Mouse (Mus musculus) hindbrain, embryonic 16.5 days (tissue): ENCODE measurements around the gene Itgae. TPM values are rescaled to one million over a fixed set of nuclear protein-coding genes. Genes with fewer than 3 reads are reported as not detected.

Experiments used
- ATAC-seq: fragments of 200-750 bp; cut with Nextera tagmentation; 2 replicates; pipeline ENCODE4 v1.8.0; 2017; ENCODE audit warnings: moderate TSS enrichment, moderate library complexity
- H3K27ac ChIP-seq: fragments of 300-500 bp; sonication (generic); 2 replicates; pipeline ENCODE4 v1.5.1; 2014; ENCODE audit warnings: low read depth, mild to moderate bottlenecking, control low read depth, low read length, moderate library complexity
- H3K27me3 ChIP-seq: fragments of 300-500 bp; sonication (generic); replicated peaks from 2 replicates; pipeline ENCODE4 v1.6.1; 2014; ENCODE audit warnings: low read length; ENCODE audit not compliant: control insufficient read depth, insufficient read depth
- H3K36me3 ChIP-seq: fragments of 300-500 bp; sonication (generic); 2 replicates; pipeline ENCODE4 v1.6.1; 2014; ENCODE audit warnings: mild to moderate bottlenecking, low read length, moderate library complexity, mixed read lengths; ENCODE audit not compliant: control insufficient read depth, insufficient read depth
- H3K4me1 ChIP-seq: fragments of 300-500 bp; sonication (generic); 2 replicates; pipeline ENCODE4 v1.6.1; 2014; ENCODE audit warnings: low read depth, low read length; ENCODE audit not compliant: control insufficient read depth, insufficient read depth
- H3K4me2 ChIP-seq: fragments of 300-500 bp; sonication (generic); 2 replicates; pipeline ENCODE4 v1.6.1; 2014; ENCODE audit warnings: mild to moderate bottlenecking, low read length, control low read depth, moderate library complexity
- H3K4me3 ChIP-seq: fragments of 300-500 bp; sonication (generic); 2 replicates; pipeline ENCODE4 v1.5.1; 2014; ENCODE audit warnings: mild to moderate bottlenecking, low read length, control low read depth, moderate library complexity
- H3K9ac ChIP-seq: fragments of 300-500 bp; sonication (generic); 2 replicates; pipeline ENCODE4 v1.6.1; 2014; ENCODE audit warnings: low read depth, mild to moderate bottlenecking, control low read depth, low read length, moderate library complexity
- H3K9me3 ChIP-seq: fragments of 300-500 bp; sonication (generic); 2 replicates; pipeline ENCODE4 v1.6.1; 2014; ENCODE audit warnings: mild to moderate bottlenecking, low read length, moderate library complexity; ENCODE audit not compliant: control insufficient read depth
- WGBS: fragments of 180-500 bp; shearing (Covaris S2); extraction: QIAGEN DNeasy Blood & Tissue Kit; methylation state at CpG from one replicate; pipeline ENCODE4 v1.1.7; 2014; 5-methylcytosine and 5-hydroxymethylcytosine counted together
- polyA plus RNA-seq: library from polyadenylated mRNA; unstranded; fragments of >200 nt; fragmentation: Nextera tagmentation; extraction: Ambion mirVana; gene quantifications from 2 replicates; pipeline ENCODE4 v1.2.1, GENCODE M21; 2015

The Itgae gene
- polyA plus RNA-seq, 1 experiment from 2014 or later, result 0.33 TPM

DNA sequence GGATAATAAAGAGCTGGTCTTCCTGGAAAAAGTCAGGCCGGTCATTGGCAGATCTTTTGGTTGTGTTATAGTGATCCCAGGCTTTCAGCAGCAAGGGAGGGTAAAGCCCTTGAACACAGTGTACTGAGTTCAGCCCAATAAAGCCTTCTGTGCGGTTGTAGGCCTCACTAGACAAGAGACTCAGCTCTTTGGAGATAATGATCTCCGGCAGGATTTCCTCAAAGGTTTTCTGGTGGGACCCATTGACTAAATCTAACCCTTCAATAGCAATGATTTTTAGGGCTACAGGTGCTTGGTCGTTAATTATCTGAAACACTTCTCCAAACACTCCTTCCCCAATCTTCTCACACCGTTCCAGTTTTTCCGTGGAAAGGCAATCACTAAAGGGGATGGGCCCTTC is 46.2 kb downstream of the Itgae start:
- WGBS, result 82% methylated on average over 6 of the region's 6 CpGs
- peak overlapping the region; percentile 70 for H3K4me2 ChIP-seq
- no peaks in the 10 kb centered on the region for H3K27me3 ChIP-seq
- H3K4me3 ChIP-seq, result no peak overlapping the region
- H3K9ac ChIP-seq, result no peak overlapping the region
- H3K27ac ChIP-seq, result no peak overlapping the region
- H3K9me3 ChIP-seq, result no peaks in the 10 kb centered on the region
- no peaks in the 10 kb centered on the region for H3K36me3 ChIP-seq
- no peak for ATAC-seq
- peaks cover 4% of the 10 kb centered on the region for H3K4me1 ChIP-seq

DNA sequence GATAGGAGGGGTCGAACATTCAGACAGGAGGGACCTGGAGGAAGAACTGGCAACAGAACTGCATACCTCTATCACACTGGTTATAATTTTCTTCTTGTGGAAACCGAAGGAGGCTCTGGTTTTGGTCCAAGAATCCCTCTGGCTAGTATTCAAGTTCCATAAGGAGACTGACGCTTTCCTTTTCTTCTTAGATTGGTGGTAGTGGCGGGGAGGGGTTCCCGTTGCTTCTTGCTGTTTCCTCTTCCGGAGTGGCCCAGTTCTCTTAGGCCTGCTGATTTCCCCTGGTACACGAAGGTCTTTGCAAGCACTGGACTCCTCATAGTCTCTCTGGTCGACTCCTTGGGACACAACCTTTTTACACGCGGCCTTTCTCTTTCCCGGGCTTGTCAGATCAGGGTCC is 46.7 kb downstream of the Itgae start:
- Histone ChIP-seq H3K9ac (peak overlapping the region; percentile 66; the same call in 1 of the 2 replicates), H3K27me3 (no peaks in the 10 kb centered on the region), H3K4me1 (peaks cover 4% of the 10 kb centered on the region), H3K36me3 (no peaks in the 10 kb centered on the region), H3K9me3 (no peaks in the 10 kb centered on the region), H3K27ac (no peak overlapping the region), H3K4me2 (peak overlapping the region; percentile 70), H3K4me3 (peak overlapping the region; percentile 69)
- ATAC-seq, result no peak
- 36% methylated on average over 11 of the region's 11 CpGs for WGBS

DNA sequence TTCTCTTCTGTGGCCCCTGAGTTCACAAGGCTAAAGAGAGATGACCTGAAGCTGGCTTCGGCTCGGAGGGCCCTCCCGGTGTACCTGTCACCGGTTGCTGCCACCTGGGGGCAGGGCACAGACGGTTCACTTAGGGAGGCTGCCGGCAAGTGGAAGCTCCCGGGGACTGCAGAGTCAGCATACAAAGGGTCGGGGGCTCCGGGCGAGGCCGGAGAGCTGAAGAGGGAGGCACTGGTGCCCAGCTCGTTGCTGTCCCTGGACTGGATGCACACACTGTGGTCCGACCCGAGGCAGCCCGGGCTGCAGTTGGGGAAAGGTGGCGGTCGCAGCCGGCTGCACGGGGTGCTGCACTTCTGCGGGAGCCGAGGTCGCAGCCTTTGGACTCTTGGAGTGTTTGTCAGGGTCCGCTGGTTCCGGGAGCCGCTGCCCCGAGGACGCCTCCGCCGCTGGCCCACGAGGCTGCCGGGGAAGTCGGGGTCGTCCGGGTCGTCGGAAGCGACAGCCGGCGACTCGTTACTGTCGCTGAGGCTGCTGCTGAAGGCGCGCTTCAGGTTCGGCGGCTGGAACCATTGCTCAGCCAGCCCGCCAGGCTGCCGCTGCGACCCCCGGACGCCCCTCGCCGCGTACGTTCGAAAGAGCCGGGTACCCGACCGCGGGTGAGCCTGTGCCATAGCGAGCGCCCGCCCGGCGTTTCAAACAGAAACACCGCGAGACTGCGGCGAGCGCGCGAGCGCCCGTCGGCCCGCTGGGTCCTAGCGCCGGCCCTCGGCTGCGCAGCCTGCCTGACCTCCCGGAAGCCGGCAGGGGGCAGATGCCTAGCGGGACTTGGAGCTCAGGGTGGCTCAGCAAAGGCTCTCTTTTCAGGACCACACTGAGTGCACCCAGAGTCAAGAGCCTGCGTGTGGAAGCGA is 47.5 kb downstream of the Itgae start, which contains the start of gene Haspin:
Haspin (minus strand) TSS at position 704 of the 911 bp plus-strand sequence.
- 1% methylated on average over 77 of the region's 84 CpGs for WGBS
- Histone ChIP-seq H3K9me3 (no peaks in the 10 kb centered on the region), H3K4me3 (peak within 1 kb of the TSS; percentile 69), H3K36me3 (no peaks in the 10 kb centered on the region), H3K4me1 (peaks cover 4% of the 10 kb centered on the region), H3K27me3 (no peaks in the 10 kb centered on the region), H3K27ac (no peak within 1 kb of the TSS), H3K9ac (peak within 1 kb of the TSS; percentile 66), H3K4me2 (peak within 1 kb of the TSS; percentile 70)
- peak; percentile 97 for ATAC-seq

DNA sequence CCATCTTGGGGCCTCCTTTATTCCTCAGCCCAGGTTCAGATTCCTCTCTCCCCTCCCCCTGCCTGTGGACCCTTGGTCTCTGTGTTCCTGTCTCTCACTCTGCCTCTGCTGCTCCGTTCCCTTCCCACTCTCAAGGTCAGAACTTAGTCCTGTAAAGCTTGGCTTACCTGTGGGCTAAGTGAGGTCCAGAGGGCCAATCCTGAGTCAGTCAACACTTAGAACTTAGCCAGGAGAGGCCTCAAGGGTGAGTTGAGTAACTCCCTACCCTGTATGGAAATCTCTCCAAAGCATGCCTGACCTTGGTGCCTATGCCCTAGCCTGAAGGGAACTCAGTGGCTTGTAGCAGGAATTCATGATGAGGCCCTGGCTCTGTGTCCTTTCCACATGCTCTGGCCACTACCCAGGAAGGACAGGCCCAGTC is 53.9 kb downstream of the Itgae start:
- Histone ChIP-seq H3K4me1 (no peaks in the 10 kb centered on the region), H3K4me3 (no peak overlapping the region), H3K4me2 (no peak overlapping the region), H3K9ac (no peak overlapping the region), H3K36me3 (no peaks in the 10 kb centered on the region), H3K27ac (no peak overlapping the region), H3K9me3 (no peaks in the 10 kb centered on the region), H3K27me3 (no peaks in the 10 kb centered on the region)
- no peak for ATAC-seq
- WGBS, result 63% methylated on average over 1 of the region's 1 CpGs

DNA sequence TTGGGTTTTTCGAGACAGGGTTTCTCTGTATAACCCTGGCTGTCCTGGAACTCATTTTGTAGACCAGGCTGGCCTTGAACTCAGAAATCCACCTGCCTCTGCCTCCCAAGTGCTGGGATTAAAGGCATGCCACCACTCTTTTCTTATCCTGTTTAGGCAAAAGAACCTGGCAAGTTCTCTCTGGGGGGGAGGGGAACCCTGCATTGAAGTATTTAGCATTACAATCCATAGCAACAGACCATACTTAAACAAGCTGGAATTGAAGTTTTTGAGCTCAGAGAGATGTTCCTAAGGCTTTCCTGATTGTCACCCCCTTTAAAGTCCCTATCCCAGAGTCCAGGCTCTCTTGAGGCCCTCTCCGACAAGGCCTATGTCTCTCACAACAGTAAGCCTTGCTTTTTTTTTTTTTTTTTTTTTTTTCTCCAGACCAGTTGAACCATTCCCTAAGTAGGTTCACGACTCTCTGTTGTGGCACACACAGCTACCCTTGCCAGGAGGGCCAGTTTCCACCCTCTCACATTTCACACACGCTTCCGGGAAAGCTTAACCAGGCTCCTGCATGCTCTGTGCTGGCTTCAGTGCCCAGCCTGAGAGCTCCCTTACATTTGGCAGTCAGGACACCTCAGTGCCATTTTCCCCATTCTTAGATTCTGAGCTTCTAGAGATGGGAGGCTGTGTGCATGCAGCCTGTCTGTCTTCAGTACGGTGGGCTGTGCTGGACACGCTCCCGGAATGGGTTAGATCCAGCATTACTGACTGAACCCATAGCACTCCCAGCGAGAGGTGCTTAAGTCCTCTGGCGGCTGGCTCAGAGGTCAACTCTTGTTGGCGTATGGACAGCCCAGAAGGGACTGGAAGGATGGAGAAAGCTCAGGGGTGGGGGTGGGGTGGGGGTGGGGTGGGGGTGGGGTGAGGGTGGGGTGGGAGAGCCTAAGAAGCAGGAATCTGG is 55.9 kb downstream of the Itgae start:
- 65% methylated on average over 11 of the region's 11 CpGs for WGBS
- ATAC-seq, result no peak
- Histone ChIP-seq H3K4me1 (no peaks in the 10 kb centered on the region), H3K27me3 (no peaks in the 10 kb centered on the region), H3K4me3 (no peak overlapping the region), H3K36me3 (no peaks in the 10 kb centered on the region), H3K4me2 (no peak overlapping the region), H3K9me3 (no peaks in the 10 kb centered on the region), H3K9ac (no peak overlapping the region; the same call in 1 of the 2 replicates), H3K27ac (no peak overlapping the region)

DNA sequence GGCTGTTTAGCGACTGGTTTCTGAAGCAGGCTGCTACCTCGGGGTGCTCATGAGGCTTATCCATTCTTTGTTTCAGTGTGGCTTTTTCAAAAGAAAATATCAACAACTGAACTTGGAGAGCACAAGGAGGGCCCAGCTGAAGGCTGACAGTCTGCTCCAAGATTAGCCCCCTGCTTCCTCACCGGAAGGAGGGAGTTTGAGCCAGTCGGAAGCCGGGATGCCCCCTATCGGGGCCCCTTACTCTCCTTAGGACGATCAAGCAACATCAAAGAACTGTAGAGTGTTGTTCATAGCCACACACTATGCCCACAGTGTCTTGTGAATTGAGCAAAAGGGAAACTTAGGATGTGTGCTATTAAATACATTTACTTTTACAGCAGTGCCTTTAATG is 56.6 kb downstream of the Itgae start:
- Histone ChIP-seq H3K9ac (no peak overlapping the region), H3K4me2 (no peak overlapping the region), H3K27ac (no peak overlapping the region), H3K4me1 (no peaks in the 10 kb centered on the region), H3K4me3 (no peak overlapping the region), H3K27me3 (no peaks in the 10 kb centered on the region), H3K36me3 (no peaks in the 10 kb centered on the region), H3K9me3 (no peaks in the 10 kb centered on the region)
- ATAC-seq, result no peak
- WGBS, result 59% methylated on average over 7 of the region's 7 CpGs

DNA sequence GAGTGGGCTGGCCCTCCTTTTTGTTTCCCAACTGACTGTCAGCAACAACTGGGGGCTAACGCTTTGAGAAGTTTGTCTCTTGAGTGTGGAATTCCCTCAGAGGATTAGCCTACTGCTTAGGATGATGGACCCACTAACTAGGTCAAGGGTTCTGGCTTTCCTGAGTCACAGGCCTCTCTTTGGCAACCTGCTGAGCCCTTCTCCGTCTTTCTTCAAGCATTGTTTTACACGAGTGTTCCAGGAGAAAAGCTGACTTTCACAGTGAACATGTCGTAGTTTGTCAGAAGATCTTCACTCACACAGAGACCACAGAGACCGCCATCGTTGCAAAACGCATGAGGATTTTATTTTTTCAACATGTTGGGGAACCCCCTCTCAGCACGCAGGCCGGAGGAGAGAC is 57.8 kb downstream of the Itgae start:
- H3K27me3 ChIP-seq, result no peaks in the 10 kb centered on the region
- no peak for ATAC-seq
- no peak overlapping the region for H3K4me2 ChIP-seq
- no peak overlapping the region for H3K4me3 ChIP-seq
- H3K27ac ChIP-seq, result no peak overlapping the region
- H3K4me1 ChIP-seq, result no peaks in the 10 kb centered on the region
- no peaks in the 10 kb centered on the region for H3K9me3 ChIP-seq
- no peak overlapping the region for H3K9ac ChIP-seq
- no peaks in the 10 kb centered on the region for H3K36me3 ChIP-seq
- 76% methylated on average over 9 of the region's 9 CpGs for WGBS

DNA sequence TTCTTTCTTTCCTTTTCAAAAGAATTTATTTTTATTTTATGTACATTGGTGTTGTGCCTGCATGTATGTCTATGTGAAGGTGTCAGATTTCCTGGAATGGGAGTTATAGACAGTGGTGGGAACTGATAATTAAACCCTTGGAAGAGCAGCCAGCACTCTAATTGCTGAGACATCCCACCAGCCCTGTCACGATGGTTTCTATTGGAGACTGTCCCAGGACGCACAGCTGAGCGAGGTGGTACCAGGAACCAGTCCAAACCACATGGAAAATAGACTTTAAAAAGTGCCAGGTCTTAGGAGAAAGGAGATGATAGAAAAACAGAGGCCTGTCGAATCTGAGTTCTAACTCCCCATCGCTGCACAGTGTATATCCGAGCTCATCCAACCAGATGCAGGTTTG is 64.7 kb downstream of the Itgae start:
- ATAC-seq, result no peak
- no peaks in the 10 kb centered on the region for H3K36me3 ChIP-seq

More for the DNA sequence above, 64.7 kb downstream of the Itgae start:
- no peak overlapping the region for H3K4me3 ChIP-seq
- no peak overlapping the region for H3K27ac ChIP-seq
- H3K4me2 ChIP-seq, result no peak overlapping the region
- H3K4me1 ChIP-seq, result no peaks in the 10 kb centered on the region; the same call in 1 of the 2 replicates
- H3K27me3 ChIP-seq, result no peaks in the 10 kb centered on the region
- H3K9me3 ChIP-seq, result no peaks in the 10 kb centered on the region
- no peak overlapping the region for H3K9ac ChIP-seq
- WGBS, result 75% methylated on average over 6 of the region's 6 CpGs
